Mouse (Mus musculus) cerebellum, adult 11 months (tissue): ENCODE data around the gene Gsto1.
A peak's percentile ranks its signal among the peaks of the same experiment; 100 is the strongest.
"Not testable (repeated sequence)": the region's sequence is repeated elsewhere in the genome, so short reads cannot be mapped to it uniquely, and the experiment has no call there.

Experiments used
- DNase-seq: peaks from one replicate; pipeline ENCODE4 v3.0.0; 2022

The Gsto1 gene

GRCm38 (mm10) chr19:47854796-47855783 lies at the start of gene Gsto1:
Gsto1 (plus strand) TSS chr19:47854970.
- peak; percentile 84 for DNase-seq

GRCm38 (mm10) chr19:47812091-47812490 lies 42.7 kb upstream of the Gsto1 start:
- DNase-seq = no peak

GRCm38 (mm10) chr19:47814721-47815120 lies 40.0 kb upstream of the Gsto1 start:
- no peak for DNase-seq

DNA sequence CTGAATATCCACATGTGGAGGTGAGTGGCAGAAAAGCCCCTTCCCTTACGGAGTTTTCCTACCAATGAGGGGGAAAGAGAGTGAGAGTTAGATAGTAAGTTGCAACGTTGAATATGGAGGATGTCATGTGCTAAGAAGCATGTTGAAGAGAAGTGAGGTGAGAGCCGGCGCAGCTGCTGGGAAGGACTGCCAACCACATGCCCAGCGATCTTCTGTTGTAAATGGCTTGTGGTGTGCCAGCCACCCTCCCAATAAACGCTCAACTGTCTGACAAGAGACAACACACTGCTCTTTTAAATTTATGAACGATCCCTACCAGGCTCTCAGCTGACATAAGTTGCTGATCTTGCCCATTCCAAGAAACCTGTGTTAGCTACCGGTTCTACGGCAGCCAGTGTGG lies 37.1 kb upstream of the Gsto1 start:
- DNase-seq = no peak

GRCm38 (mm10) chr19:47820832-47821493 lies 33.8 kb upstream of the Gsto1 start:
- peak; percentile 55 for DNase-seq

DNA sequence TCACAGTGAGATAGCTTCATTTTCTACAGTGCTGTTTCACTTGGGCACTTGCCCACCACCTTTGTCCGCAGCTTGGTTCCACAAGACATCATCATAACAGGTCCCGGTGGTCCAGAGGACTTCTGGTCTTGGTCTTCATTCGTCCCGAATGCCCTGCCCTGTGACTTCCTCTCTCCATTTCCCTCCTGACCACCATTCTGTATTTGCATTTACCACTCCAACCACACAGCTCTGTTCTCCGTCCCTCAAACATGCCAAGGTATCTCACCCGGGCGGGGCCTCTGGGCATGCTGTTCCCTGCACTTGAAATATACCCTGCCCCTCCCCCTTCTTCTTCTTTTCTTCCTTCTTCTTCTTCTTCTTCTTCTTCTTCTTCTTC lies 33.3 kb upstream of the Gsto1 start:
- no peak for DNase-seq

DNA sequence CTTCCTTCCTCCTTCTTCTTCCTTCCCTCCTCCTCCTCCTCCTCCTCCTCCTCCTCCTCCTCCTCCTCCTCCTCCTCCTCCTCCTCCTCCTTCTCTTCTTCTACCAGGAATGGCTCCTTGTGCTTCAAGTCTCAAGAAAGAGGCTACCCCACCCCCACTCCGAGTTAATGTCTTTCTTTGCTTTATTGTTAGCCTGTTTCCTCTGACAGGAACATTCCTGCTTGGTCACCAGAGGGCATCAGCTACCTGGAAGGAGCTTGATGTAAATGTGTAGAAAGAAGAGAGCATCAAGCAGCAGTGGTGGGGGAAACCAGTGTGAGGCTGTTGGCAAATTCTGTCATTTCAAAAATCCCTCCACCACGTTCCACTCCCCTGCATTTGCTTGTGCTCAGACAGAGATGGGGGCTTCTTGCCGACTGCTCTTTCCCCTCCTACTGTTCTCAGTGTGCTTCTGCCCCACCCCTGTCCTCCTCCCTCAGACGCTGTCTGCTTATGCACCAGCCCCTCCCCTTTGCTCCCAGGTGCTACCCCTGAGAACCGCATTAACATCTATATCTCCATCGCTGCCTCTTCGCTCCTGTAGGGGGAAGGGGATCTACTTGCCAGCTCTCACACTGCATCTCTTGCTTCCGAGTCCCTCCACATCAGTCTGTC lies 32.5 kb upstream of the Gsto1 start:
- DNase-seq = no peak

DNA sequence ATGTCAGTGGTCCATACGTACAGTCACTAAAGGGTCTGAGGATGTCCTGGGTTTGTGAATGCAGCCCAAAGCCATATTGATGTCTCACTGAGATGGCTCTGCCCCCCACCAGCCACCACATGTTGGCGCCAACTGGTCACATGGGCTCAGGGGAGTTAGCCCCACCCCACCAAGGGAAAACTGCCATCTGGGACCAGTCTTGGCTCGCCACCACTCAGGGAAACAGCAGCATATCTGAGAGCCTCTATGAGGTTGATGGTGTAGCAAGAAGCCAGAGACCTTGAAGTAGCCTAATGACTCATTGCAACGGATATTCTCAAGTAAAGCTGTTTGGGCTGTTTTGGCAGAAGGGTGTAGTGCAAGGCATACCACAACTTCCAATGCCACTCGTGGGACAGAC lies 30.7 kb upstream of the Gsto1 start:
- no peak for DNase-seq

DNA sequence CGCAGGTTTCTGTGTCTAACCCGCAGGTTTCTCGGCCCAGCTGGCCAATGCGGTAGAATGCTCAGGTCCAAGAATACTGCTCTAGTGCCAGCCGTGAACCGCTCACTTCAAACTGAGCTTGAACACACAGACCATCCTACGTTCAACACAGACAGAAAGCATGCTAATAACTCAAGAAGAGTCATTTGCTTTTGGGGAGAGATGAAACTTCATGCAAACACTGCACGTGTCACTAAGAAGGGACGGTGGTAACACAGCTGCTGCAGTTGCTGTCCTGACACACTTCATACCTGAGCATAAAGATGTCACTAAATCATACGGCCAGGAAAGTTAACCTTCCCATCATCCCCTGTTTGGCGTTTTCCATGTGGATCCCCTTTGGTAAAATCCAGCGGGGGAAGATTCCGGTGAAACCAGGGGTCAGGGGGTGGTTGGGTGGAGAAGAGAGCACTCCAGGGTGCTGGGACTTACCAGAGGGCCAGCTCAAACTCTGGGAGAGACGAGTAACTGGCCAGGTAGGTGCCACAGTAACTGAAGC lies 24.8 kb upstream of the Gsto1 start:
- no peak for DNase-seq

- DNase-seq = no peak
These were observed 23.7 kb upstream of the Gsto1 start for GRCm38 (mm10) chr19:47831111-47831510.

DNA sequence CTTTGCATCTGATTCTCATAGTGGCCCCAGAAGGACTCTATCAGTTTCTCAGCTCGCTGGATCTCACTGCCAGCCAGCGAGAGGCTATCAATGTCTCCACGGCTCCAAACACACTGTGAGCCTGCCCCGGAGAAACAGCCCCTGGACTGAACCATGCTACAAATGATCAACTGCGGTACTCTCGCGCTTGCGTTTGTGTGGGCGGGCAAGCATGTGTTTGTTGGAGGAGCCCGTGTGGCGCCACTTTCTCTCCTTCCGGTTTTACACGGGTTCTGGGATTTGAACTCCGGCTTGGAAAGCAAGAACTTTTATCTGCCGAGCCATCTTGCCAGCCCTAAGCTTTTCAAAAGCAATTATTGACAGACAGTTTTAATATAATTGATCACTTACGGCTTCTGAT lies 22.5 kb upstream of the Gsto1 start:
- no peak for DNase-seq

DNA sequence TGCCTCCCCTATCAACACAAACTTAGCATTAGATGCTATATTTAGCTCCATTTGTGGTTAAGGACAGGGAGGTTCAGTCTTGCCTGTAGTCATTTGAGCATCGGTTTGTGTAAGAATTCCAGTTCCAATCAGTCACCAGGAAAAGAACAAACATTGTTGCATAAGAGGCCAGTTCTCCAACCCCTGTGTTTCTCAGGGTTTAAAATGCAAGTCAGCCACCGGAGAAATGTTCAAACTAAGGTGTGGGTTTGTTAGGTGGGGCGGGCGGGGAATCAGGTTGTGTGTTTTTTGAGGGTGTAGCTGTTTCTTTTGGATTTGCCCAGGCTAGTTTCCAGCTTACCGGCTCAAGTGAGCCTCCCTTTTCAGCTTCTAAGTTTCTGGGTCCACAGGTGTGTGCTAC lies 20.2 kb upstream of the Gsto1 start:
- DNase-seq = no peak

GRCm38 (mm10) chr19:47835776-47836175 lies 19.0 kb upstream of the Gsto1 start:
- DNase-seq = no peak

- DNase-seq = peak; percentile 17
These were observed 17.9 kb upstream of the Gsto1 start for GRCm38 (mm10) chr19:47836701-47837526.

- no peak for DNase-seq
These were observed 17.3 kb upstream of the Gsto1 start for GRCm38 (mm10) chr19:47837527-47837901.

- not testable (repeated sequence) for DNase-seq
These were observed 13.5 kb upstream of the Gsto1 start for GRCm38 (mm10) chr19:47841234-47841633.

- no peak for DNase-seq
These were observed 5.0 kb upstream of the Gsto1 start for GRCm38 (mm10) chr19:47849735-47850134.

GRCm38 (mm10) chr19:47852131-47852530 lies 2.6 kb upstream of the Gsto1 start:
- DNase-seq = not testable (repeated sequence)

- no peak for DNase-seq
These were observed 1.7 kb upstream of the Gsto1 start for GRCm38 (mm10) chr19:47853053-47853452.

GRCm38 (mm10) chr19:47853951-47854795 lies 597 bp upstream of the Gsto1 start:
- DNase-seq = no peak
